Mouse (Mus musculus) liver, embryonic 14.5 days (tissue): ENCODE data around the gene Rph3al.

Experiments used
- CTCF ChIP-seq: IDR thresholded peaks from 2 replicates; pipeline ENCODE4 v1.5.1; 2016; ENCODE audit warnings: antibody characterized with exemption, low read depth, control low read depth
- EP300 ChIP-seq: IDR thresholded peaks from 2 replicates; pipeline ENCODE4 v1.6.1; 2016; ENCODE audit warnings: antibody characterized with exemption, low read depth

- TF ChIP-seq EP300 (no peak), CTCF (no peak)
Observed at GRCm38 (mm10) chr11:75845675-75846074, 92.6 kb downstream of the Rph3al start.
